Mouse (Mus musculus): ENCODE results near the gene Smg6. TPM values are rescaled to one million over a fixed set of nuclear protein-coding genes. Genes with fewer than 3 reads are reported as not detected.

The Smg6 gene
- polyA plus RNA-seq, 1 experiment from 2014 or later, result 11.2 TPM

GRCm38 (mm10) chr11:75156416-75156815, 230.8 kb downstream of the Smg6 start:
- Histone ChIP-seq H3K4me2 (ENCODE audit: low read depth, low read length) (no peak overlapping the region), H3K27ac (ENCODE audit: low read length) (peak overlapping the region; percentile 28), H3K4me1 (ENCODE audit: control insufficient read depth, insufficient read depth, low read length) (peaks cover 28% of the 10 kb centered on the region), H3K36me3 (ENCODE audit: control insufficient read depth, insufficient read depth) (peaks cover 2% of the 10 kb centered on the region; the same call in 1 of the 2 replicates), H3K9me3 (replicated peaks; ENCODE audit: control insufficient read depth, low read length) (no peaks in the 10 kb centered on the region), H3K9ac (ENCODE audit: low read length) (peak overlapping the region; percentile 34; the same call in 1 of the 2 replicates), H3K4me3 (ENCODE audit: low read length) (no peak overlapping the region), H3K27me3 (ENCODE audit: control insufficient read depth, insufficient read depth, low read length) (no peaks in the 10 kb centered on the region)
- 42% methylated on average over 5 of the region's 5 CpGs for WGBS
- ATAC-seq (replicated peaks; ENCODE audit: extremely low read depth, insufficient read depth, low FRiP score), result no peak

DNA sequence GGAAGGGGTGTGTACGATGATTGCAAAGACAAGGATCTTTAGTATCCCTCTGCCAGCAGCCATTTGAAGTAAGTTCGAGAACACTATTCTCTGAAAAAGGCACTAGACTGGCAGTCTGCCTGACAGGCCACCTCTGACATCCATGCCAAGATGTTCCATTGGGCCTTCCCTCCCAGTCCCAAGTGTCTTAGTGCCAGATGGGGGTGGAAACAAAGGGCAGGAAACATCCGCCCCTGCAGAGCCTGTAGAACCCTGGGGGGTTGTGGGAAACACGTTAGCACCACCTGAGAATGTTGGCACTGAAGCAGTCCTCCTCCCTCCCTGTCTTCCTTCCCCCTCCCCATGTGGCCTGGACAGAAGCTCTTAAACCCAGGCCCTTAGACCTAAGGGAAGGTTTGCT, 231.4 kb downstream of the Smg6 start:
- Histone ChIP-seq H3K4me1 (ENCODE audit: control insufficient read depth, insufficient read depth, low read length) (peaks cover 31% of the 10 kb centered on the region), H3K36me3 (ENCODE audit: control insufficient read depth, insufficient read depth) (peaks cover 2% of the 10 kb centered on the region; the same call in 1 of the 2 replicates), H3K4me3 (ENCODE audit: low read length) (no peak overlapping the region), H3K4me2 (ENCODE audit: low read depth, low read length) (no peak overlapping the region), H3K9ac (ENCODE audit: low read length) (no peak overlapping the region), H3K27ac (ENCODE audit: low read length) (peak overlapping the region; percentile 38), H3K27me3 (ENCODE audit: control insufficient read depth, insufficient read depth, low read length) (no peaks in the 10 kb centered on the region), H3K9me3 (replicated peaks; ENCODE audit: control insufficient read depth, low read length) (no peaks in the 10 kb centered on the region)
- WGBS, result 47% methylated on average over 4 of the region's 4 CpGs
- ATAC-seq (replicated peaks; ENCODE audit: extremely low read depth, insufficient read depth, low FRiP score), result no peak

GRCm38 (mm10) chr11:75157901-75158300, 232.3 kb downstream of the Smg6 start:
- no peak for ATAC-seq (replicated peaks; ENCODE audit: extremely low read depth, insufficient read depth, low FRiP score)
- H3K9ac ChIP-seq (ENCODE audit: low read length), result no peak overlapping the region
- no peaks in the 10 kb centered on the region for H3K27me3 ChIP-seq (ENCODE audit: control insufficient read depth, insufficient read depth, low read length)
- peaks cover 4% of the 10 kb centered on the region; the same call in 1 of the 2 replicates for H3K36me3 ChIP-seq (ENCODE audit: control insufficient read depth, insufficient read depth)
- no peak overlapping the region for H3K4me2 ChIP-seq (ENCODE audit: low read depth, low read length)
- H3K27ac ChIP-seq (ENCODE audit: low read length), result peak overlapping the region; percentile 38; the same call in 1 of the 2 replicates
- H3K9me3 ChIP-seq (replicated peaks; ENCODE audit: control insufficient read depth, low read length), result no peaks in the 10 kb centered on the region
- H3K4me1 ChIP-seq (ENCODE audit: control insufficient read depth, insufficient read depth, low read length), result peaks cover 28% of the 10 kb centered on the region
- 60% methylated on average over 2 of the region's 2 CpGs for WGBS
- no peak overlapping the region for H3K4me3 ChIP-seq (ENCODE audit: low read length)

GRCm38 (mm10) chr11:75158432-75158831, 232.8 kb downstream of the Smg6 start:
- 91% methylated on average over 14 of the region's 14 CpGs for WGBS
- Histone ChIP-seq H3K4me1 (ENCODE audit: control insufficient read depth, insufficient read depth, low read length) (peaks cover 24% of the 10 kb centered on the region), H3K27me3 (ENCODE audit: control insufficient read depth, insufficient read depth, low read length) (no peaks in the 10 kb centered on the region), H3K27ac (ENCODE audit: low read length) (peak overlapping the region; percentile 41; the same call in 1 of the 2 replicates), H3K9ac (ENCODE audit: low read length) (no peak overlapping the region), H3K4me3 (ENCODE audit: low read length) (no peak overlapping the region), H3K36me3 (ENCODE audit: control insufficient read depth, insufficient read depth) (peaks cover 10% of the 10 kb centered on the region; the same call in 1 of the 2 replicates), H3K9me3 (replicated peaks; ENCODE audit: control insufficient read depth, low read length) (no peaks in the 10 kb centered on the region), H3K4me2 (ENCODE audit: low read depth, low read length) (no peak overlapping the region)
- no peak for ATAC-seq (replicated peaks; ENCODE audit: extremely low read depth, insufficient read depth, low FRiP score)

GRCm38 (mm10) chr11:75159564-75159963, 233.9 kb downstream of the Smg6 start:
- Histone ChIP-seq H3K9ac (ENCODE audit: low read length) (no peak overlapping the region), H3K36me3 (ENCODE audit: control insufficient read depth, insufficient read depth) (peaks cover 13% of the 10 kb centered on the region; the same call in 1 of the 2 replicates), H3K27me3 (ENCODE audit: control insufficient read depth, insufficient read depth, low read length) (0 out of 2 replicates have a peak, but pooled peaks cover under 1% of the 10 kb centered on the region), H3K4me1 (ENCODE audit: control insufficient read depth, insufficient read depth, low read length) (peaks cover 27% of the 10 kb centered on the region), H3K9me3 (replicated peaks; ENCODE audit: control insufficient read depth, low read length) (no peaks in the 10 kb centered on the region), H3K27ac (ENCODE audit: low read length) (0 out of 2 replicates have a peak overlapping the region, but pooled peaks have one; percentile 7), H3K4me2 (ENCODE audit: low read depth, low read length) (no peak overlapping the region), H3K4me3 (ENCODE audit: low read length) (no peak overlapping the region)
- no peak for ATAC-seq (replicated peaks; ENCODE audit: extremely low read depth, insufficient read depth, low FRiP score)
- 51% methylated on average over 2 of the region's 2 CpGs for WGBS

DNA sequence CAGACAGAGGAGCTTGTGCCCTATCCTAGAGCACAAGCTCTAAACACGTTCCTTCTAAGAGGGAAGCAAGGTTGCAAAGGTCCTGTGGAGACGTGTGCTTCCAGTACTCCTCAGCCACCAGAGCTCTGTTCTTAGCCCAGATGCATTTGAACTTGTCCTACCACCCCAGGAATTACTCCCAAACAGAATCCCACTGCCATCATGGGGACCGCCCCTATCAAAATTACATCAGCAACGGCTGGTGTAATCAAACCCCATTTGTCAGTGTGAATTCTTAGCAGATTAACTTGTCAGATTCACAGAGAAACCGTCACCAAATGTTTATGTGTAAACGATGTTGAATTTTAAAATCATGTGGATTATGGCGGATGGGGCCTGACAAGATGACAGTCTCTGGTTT, 235.3 kb downstream of the Smg6 start:
- peaks cover 6% of the 10 kb centered on the region; the same call in 1 of the 2 replicates for H3K27me3 ChIP-seq (ENCODE audit: control insufficient read depth, insufficient read depth, low read length)
- H3K9me3 ChIP-seq (replicated peaks; ENCODE audit: control insufficient read depth, low read length), result no peaks in the 10 kb centered on the region
- H3K9ac ChIP-seq (ENCODE audit: low read length), result no peak overlapping the region
- H3K27ac ChIP-seq (ENCODE audit: low read length), result peak overlapping the region; percentile 40; the same call in 1 of the 2 replicates
- ATAC-seq (replicated peaks; ENCODE audit: extremely low read depth, insufficient read depth, low FRiP score), result no peak
- WGBS, result 68% methylated on average over 7 of the region's 7 CpGs
- no peak overlapping the region for H3K4me3 ChIP-seq (ENCODE audit: low read length)
- H3K4me1 ChIP-seq (ENCODE audit: control insufficient read depth, insufficient read depth, low read length), result peaks cover 28% of the 10 kb centered on the region
- H3K4me2 ChIP-seq (ENCODE audit: low read depth, low read length), result no peak overlapping the region
- H3K36me3 ChIP-seq (ENCODE audit: control insufficient read depth, insufficient read depth), result peaks cover 13% of the 10 kb centered on the region; the same call in 1 of the 2 replicates

DNA sequence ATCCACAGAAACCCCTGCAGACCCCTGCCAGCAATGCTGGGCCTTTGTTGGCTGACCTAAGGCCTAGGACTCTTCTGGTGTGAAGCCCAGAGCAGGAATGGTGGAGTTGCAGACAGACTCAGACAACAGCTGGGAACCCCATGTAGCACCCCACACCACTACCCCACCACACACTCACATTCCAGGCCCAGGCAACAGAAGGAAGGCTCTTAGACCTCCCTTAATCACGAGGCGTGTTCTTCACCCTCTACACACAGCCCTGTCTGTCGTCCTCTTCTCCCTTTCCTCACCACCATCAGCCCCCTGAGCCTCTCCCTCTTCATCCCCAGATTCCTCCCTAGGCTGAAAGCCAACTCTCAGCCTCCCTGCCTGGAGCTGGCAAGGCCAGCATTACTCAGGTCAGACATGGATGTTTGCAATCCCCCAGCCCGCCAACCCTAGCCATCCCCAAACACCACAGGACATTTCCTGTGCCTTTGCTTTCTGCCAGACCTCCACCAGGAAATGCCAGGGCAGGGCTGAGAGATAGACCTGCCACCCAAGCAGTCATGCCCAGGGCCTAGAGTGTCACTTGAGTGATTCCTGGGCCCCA, 235.9 kb downstream of the Smg6 start:
- no peak overlapping the region for H3K9ac ChIP-seq (ENCODE audit: low read length)
- 0 out of 2 replicates have a peak, but pooled peaks have one; percentile 7 for ATAC-seq (replicated peaks; ENCODE audit: extremely low read depth, insufficient read depth, low FRiP score)
- H3K9me3 ChIP-seq (replicated peaks; ENCODE audit: control insufficient read depth, low read length), result no peaks in the 10 kb centered on the region
- 26% methylated on average over 4 of the region's 4 CpGs for WGBS
- H3K4me1 ChIP-seq (ENCODE audit: control insufficient read depth, insufficient read depth, low read length), result peaks cover 28% of the 10 kb centered on the region
- H3K36me3 ChIP-seq (ENCODE audit: control insufficient read depth, insufficient read depth), result peaks cover 13% of the 10 kb centered on the region; the same call in 1 of the 2 replicates
- peaks cover 8% of the 10 kb centered on the region; the same call in 1 of the 2 replicates for H3K27me3 ChIP-seq (ENCODE audit: control insufficient read depth, insufficient read depth, low read length)
- H3K4me3 ChIP-seq (ENCODE audit: low read length), result no peak overlapping the region
- H3K4me2 ChIP-seq (ENCODE audit: low read depth, low read length), result no peak overlapping the region
- peak overlapping the region; percentile 40 for H3K27ac ChIP-seq (ENCODE audit: low read length)

DNA sequence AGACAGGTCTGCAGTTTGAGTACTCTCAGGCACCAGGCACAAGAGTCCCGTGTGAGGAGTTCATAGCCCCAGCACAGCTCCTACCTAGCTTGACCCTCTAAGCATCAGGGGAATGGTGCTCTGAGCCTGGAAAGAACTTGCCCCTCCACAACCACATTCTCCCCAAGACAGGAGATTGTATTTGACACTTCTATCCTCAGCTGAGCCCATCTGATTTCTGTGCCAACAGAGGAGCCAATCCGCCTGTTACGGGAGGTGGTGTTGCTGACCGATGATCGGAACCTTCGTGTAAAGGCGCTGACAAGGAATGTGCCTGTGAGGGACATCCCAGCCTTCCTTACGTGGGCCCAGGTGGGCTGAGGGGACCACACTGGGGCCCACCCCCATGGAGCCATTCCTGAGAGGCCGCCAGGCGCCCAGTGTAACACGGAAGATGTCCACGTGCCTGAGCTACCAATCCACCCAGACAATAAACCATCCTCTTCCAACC, 237.0 kb downstream of the Smg6 start:
- Histone ChIP-seq H3K4me3 (ENCODE audit: low read length) (no peak overlapping the region), H3K9me3 (replicated peaks; ENCODE audit: control insufficient read depth, low read length) (no peaks in the 10 kb centered on the region), H3K4me2 (ENCODE audit: low read depth, low read length) (no peak overlapping the region), H3K9ac (ENCODE audit: low read length) (no peak overlapping the region), H3K27ac (ENCODE audit: low read length) (peak overlapping the region; percentile 17), H3K4me1 (ENCODE audit: control insufficient read depth, insufficient read depth, low read length) (peaks cover 25% of the 10 kb centered on the region), H3K36me3 (ENCODE audit: control insufficient read depth, insufficient read depth) (peaks cover 13% of the 10 kb centered on the region; the same call in 1 of the 2 replicates), H3K27me3 (ENCODE audit: control insufficient read depth, insufficient read depth, low read length) (peaks cover 11% of the 10 kb centered on the region; the same call in 1 of the 2 replicates)
- ATAC-seq (replicated peaks; ENCODE audit: extremely low read depth, insufficient read depth, low FRiP score), result no peak
- WGBS, result 79% methylated on average over 12 of the region's 12 CpGs

GRCm38 (mm10) chr11:75163379-75163778, 237.8 kb downstream of the Smg6 start:
- 85% methylated on average over 6 of the region's 6 CpGs for WGBS
- peak overlapping the region; percentile 95 for H3K4me2 ChIP-seq (ENCODE audit: low read depth, low read length)

More at GRCm38 (mm10) chr11:75163379-75163778, 237.8 kb downstream of the Smg6 start:
- H3K27ac ChIP-seq (ENCODE audit: low read length), result peak overlapping the region; percentile 17
- no peak overlapping the region for H3K4me3 ChIP-seq (ENCODE audit: low read length)
- no peak for ATAC-seq (replicated peaks; ENCODE audit: extremely low read depth, insufficient read depth, low FRiP score)
- no peaks in the 10 kb centered on the region for H3K9me3 ChIP-seq (replicated peaks; ENCODE audit: control insufficient read depth, low read length)
- peaks cover 13% of the 10 kb centered on the region; the same call in 1 of the 2 replicates for H3K36me3 ChIP-seq (ENCODE audit: control insufficient read depth, insufficient read depth)
- H3K27me3 ChIP-seq (ENCODE audit: control insufficient read depth, insufficient read depth, low read length), result peaks cover 17% of the 10 kb centered on the region; the same call in 1 of the 2 replicates
- H3K4me1 ChIP-seq (ENCODE audit: control insufficient read depth, insufficient read depth, low read length), result peaks cover 31% of the 10 kb centered on the region
- H3K9ac ChIP-seq (ENCODE audit: low read length), result no peak overlapping the region
